32 mouse cellular contexts compared by ENCODE assay signal in genomic region chr10:118399917-118400316, GRCm38 (mm10). TPM values are rescaled to one million over a fixed set of nuclear protein-coding genes. Genes with fewer than 3 reads are reported as not detected.
DNase-seq lines count a peak whose midpoint lies in the region; ATAC-seq and TF ChIP-seq lines count a peak whose summit lies in the region.
"Had no signal": no experiment of that assay in that cellular context is flagged by ENCODE, and none has a peak within 500 bp of the region (broad histone marks: within the 10 kb centered on the region; RNA-seq: fewer than 3 reads in every experiment).

No protein-coding gene starts in this region.

- H3K27ac ChIP-seq in hindbrain, postnatal 0 days, result no peak overlapping the region
- no peak overlapping the region for H3K27ac ChIP-seq in hindbrain, embryonic 11.5 days (ENCODE audit: low read depth, low read length)
- no peak overlapping the region for H3K27ac ChIP-seq in lung, embryonic 14.5 days (ENCODE audit: low read depth)
- H3K27ac ChIP-seq: forebrain, embryonic 15.5 days; heart, embryonic 13.5 days; hindbrain, embryonic 15.5 days; limb, embryonic 13.5 days; liver, embryonic 15.5 days; midbrain, embryonic 12.5 days; neural tube, embryonic 12.5 days had no signal

- H3K9ac ChIP-seq in hindbrain, postnatal 0 days (replicated peaks; ENCODE audit: low read length), result no peak overlapping the region
- H3K9ac ChIP-seq in hindbrain, embryonic 11.5 days (ENCODE audit: low read depth, low read length), result no peak overlapping the region
- H3K9ac ChIP-seq in lung, embryonic 14.5 days, result no peak overlapping the region
- H3K9ac ChIP-seq: forebrain, embryonic 15.5 days; heart, embryonic 13.5 days; hindbrain, embryonic 15.5 days; limb, embryonic 13.5 days; liver, embryonic 15.5 days; midbrain, embryonic 12.5 days; neural tube, embryonic 12.5 days had no signal

- no peaks in the 10 kb centered on the region for H3K4me1 ChIP-seq in hindbrain, postnatal 0 days (ENCODE audit: insufficient read depth, low read length)
- no peaks in the 10 kb centered on the region for H3K4me1 ChIP-seq in hindbrain, embryonic 11.5 days (replicated peaks; ENCODE audit: control insufficient read depth, insufficient read depth, low read length)
- no peaks in the 10 kb centered on the region for H3K4me1 ChIP-seq in lung, embryonic 14.5 days (ENCODE audit: insufficient read depth)
- H3K4me1 ChIP-seq: forebrain, embryonic 15.5 days; heart, embryonic 13.5 days; hindbrain, embryonic 15.5 days; limb, embryonic 13.5 days; liver, embryonic 15.5 days; midbrain, embryonic 12.5 days; neural tube, embryonic 12.5 days had no signal

- no peak for TF ChIP-seq CTCF in hindbrain, postnatal 0 days (IDR thresholded peaks at IDR 0.05; ENCODE audit: low read depth)
- TF ChIP-seq CTCF in lung, embryonic 14.5 days (IDR thresholded peaks at IDR 0.05; ENCODE audit: low read depth), result no peak
- TF ChIP-seq CTCF in brain, embryonic 14.5 days (IDR thresholded peaks at IDR 0.05; ENCODE audit: borderline replicate concordance, extremely low read depth, insufficient read depth, insufficient read length), result no peak

- 0 out of 2 replicates have a peak overlapping the region, but pooled peaks have one; percentile 17 for H3K4me2 ChIP-seq in hindbrain, postnatal 0 days (ENCODE audit: low read depth, low read length)
- H3K4me2 ChIP-seq in hindbrain, embryonic 11.5 days (replicated peaks; ENCODE audit: low read depth, low read length), result no peak overlapping the region
- no peak overlapping the region for H3K4me2 ChIP-seq in lung, embryonic 14.5 days
- H3K4me2 ChIP-seq: forebrain, embryonic 15.5 days; heart, embryonic 13.5 days; hindbrain, embryonic 15.5 days; limb, embryonic 13.5 days; liver, embryonic 15.5 days; midbrain, embryonic 12.5 days; neural tube, embryonic 12.5 days had no signal

- H3K4me3 ChIP-seq in hindbrain, postnatal 0 days (ENCODE audit: low read length), result no peak overlapping the region
- H3K4me3 ChIP-seq in hindbrain, embryonic 11.5 days (ENCODE audit: low read depth, low read length), result no peak overlapping the region
- no peak overlapping the region for H3K4me3 ChIP-seq in lung, embryonic 14.5 days (ENCODE audit: low read depth, low read length)
- H3K4me3 ChIP-seq: forebrain, embryonic 15.5 days; heart, embryonic 13.5 days; hindbrain, embryonic 15.5 days; limb, embryonic 13.5 days; liver, embryonic 15.5 days; midbrain, embryonic 12.5 days; neural tube, embryonic 12.5 days had no signal

- WGBS in hindbrain, postnatal 0 days, result 64% methylated on average over 16 of the region's 16 CpGs
- 87% methylated on average over 16 of the region's 16 CpGs for WGBS in hindbrain, embryonic 11.5 days
- WGBS in lung, embryonic 14.5 days, result 80% methylated on average over 16 of the region's 16 CpGs

- H3K27me3 ChIP-seq in hindbrain, postnatal 0 days (ENCODE audit: insufficient read depth, low read length), result no peaks in the 10 kb centered on the region
- H3K27me3 ChIP-seq in hindbrain, embryonic 11.5 days (ENCODE audit: control insufficient read depth, insufficient read depth, low read length), result no peaks in the 10 kb centered on the region
- H3K27me3 ChIP-seq in lung, embryonic 14.5 days (ENCODE audit: insufficient read depth, low read length), result no peaks in the 10 kb centered on the region
- H3K27me3 ChIP-seq: forebrain, embryonic 15.5 days; heart, embryonic 13.5 days; hindbrain, embryonic 15.5 days; limb, embryonic 13.5 days; liver, embryonic 15.5 days; midbrain, embryonic 12.5 days; neural tube, embryonic 12.5 days had no signal

- DNase-seq in hindbrain, postnatal 0 days (ENCODE audit: low spot score), result no peak
- DNase-seq in hindbrain, embryonic 11.5 days (ENCODE audit: low spot score), result no peak
- peak; percentile 7 for DNase-seq in lung, embryonic 14.5 days
- DNase-seq in lung, postnatal 4 days, result no peak
- peak; percentile 13 for DNase-seq in brain, embryonic 14.5 days (ENCODE audit: low read depth)
- DNase-seq in right cerebral cortex, adult 2 months (ENCODE audit: low spot score in 2 of 2), result peak; percentile 5 to 22
- no peak for DNase-seq in cerebellum, adult 9-10 months
- DNase-seq in ovary, adult 18-20 months (ENCODE audit: low spot score), result no peak
- DNase-seq: adrenal gland, adult 2 months; cerebellum, postnatal 36 days; heart, postnatal 36 days; kidney, postnatal 36 days; spleen, adult 18-20 months; thymus, adult 18-20 months; thymus, postnatal 4 days had no signal

- no peaks in the 10 kb centered on the region for H3K9me3 ChIP-seq in hindbrain, postnatal 0 days (ENCODE audit: low read length)
- no peaks in the 10 kb centered on the region for H3K9me3 ChIP-seq in hindbrain, embryonic 11.5 days (ENCODE audit: control insufficient read depth, low read length)
- no peaks in the 10 kb centered on the region for H3K9me3 ChIP-seq in lung, embryonic 14.5 days (ENCODE audit: low read depth, low read length)
- H3K9me3 ChIP-seq: forebrain, embryonic 15.5 days; heart, embryonic 13.5 days; hindbrain, embryonic 15.5 days; limb, embryonic 13.5 days; liver, embryonic 15.5 days; midbrain, embryonic 12.5 days; neural tube, embryonic 12.5 days had no signal

- no peak for TF ChIP-seq POLR2A in brain, embryonic 14.5 days (IDR thresholded peaks at IDR 0.05; ENCODE audit: borderline replicate concordance, extremely low read depth, insufficient read depth, insufficient read length, poor library complexity, severe bottlenecking)

- no peak for ATAC-seq in hindbrain, postnatal 0 days
- no peak for ATAC-seq in hindbrain, embryonic 11.5 days (ENCODE audit: low FRiP score)
- no peak for ATAC-seq in lung, embryonic 14.5 days (ENCODE audit: insufficient read depth)
- ATAC-seq: forebrain, embryonic 15.5 days; intestine, embryonic 16.5 days had no signal

- H3K36me3 ChIP-seq in hindbrain, postnatal 0 days (ENCODE audit: insufficient read depth, low read length), result no peaks in the 10 kb centered on the region
- no peaks in the 10 kb centered on the region for H3K36me3 ChIP-seq in hindbrain, embryonic 11.5 days (ENCODE audit: control insufficient read depth, insufficient read depth, low read length)
- H3K36me3 ChIP-seq in lung, embryonic 14.5 days (ENCODE audit: insufficient read depth), result no peaks in the 10 kb centered on the region
- H3K36me3 ChIP-seq: forebrain, embryonic 15.5 days; heart, embryonic 13.5 days; hindbrain, embryonic 15.5 days; limb, embryonic 13.5 days; liver, embryonic 15.5 days; midbrain, embryonic 12.5 days; neural tube, embryonic 12.5 days had no signal

RNA-seq across cellular contexts. Expression of gene Ifng, which starts 40.9 kb away (rescaled TPM):
- 0.68 TPM in 1 of 2 replicates, not detected in the other for total RNA-seq in hindbrain, postnatal 0 days (2014; rRNA removed)
- polyA plus RNA-seq in hindbrain, postnatal 0 days (2015; fragmentation: Nextera tagmentation; extraction: Ambion mirVana), result not detected in 2 replicates
- not detected in 2 replicates for polyA plus RNA-seq in hindbrain, embryonic 11.5 days (2014; fragmentation: Nextera tagmentation; extraction: Ambion mirVana)
- polyA plus RNA-seq in lung, embryonic 14.5 days (2014; fragmentation: Nextera tagmentation; extraction: Ambion mirVana), result not detected in 2 replicates
- polyA plus RNA-seq in brain, embryonic 14.5 days (2012; rRNA removed), result not detected in 2 replicates
- total RNA-seq: adrenal gland, adult 2 months; gastrocnemius, adult 18-20 months; granulocyte monocyte progenitor cell, adult 5-6 weeks; heart, postnatal 36 days; layer of hippocampus, postnatal 10 days; megakaryocyte progenitor cell, adult 5-6 weeks had no signal
- polyA plus RNA-seq: adrenal gland, adult 2 months; C2C12; embryonic facial prominence, embryonic 11.5 days; forebrain, embryonic 15.5 days; heart, embryonic 13.5 days; hindbrain, embryonic 15.5 days; intestine, embryonic 16.5 days; kidney, embryonic 14.5 days; limb, embryonic 13.5 days; liver, embryonic 15.5 days; midbrain, embryonic 12.5 days; neural tube, embryonic 12.5 days had no signal

RNA-seq across cellular contexts. Expression of gene Gm9049, which starts 46.0 kb away (rescaled TPM):
- total RNA-seq in hindbrain, postnatal 0 days (2014; rRNA removed), result not detected in 2 replicates
- polyA plus RNA-seq in hindbrain, postnatal 0 days (2015; fragmentation: Nextera tagmentation; extraction: Ambion mirVana), result not detected in 2 replicates
- polyA plus RNA-seq in hindbrain, embryonic 11.5 days (2014; fragmentation: Nextera tagmentation; extraction: Ambion mirVana), result 0.07 TPM in 1 of 2 replicates, not detected in the other
- polyA plus RNA-seq in lung, embryonic 14.5 days (2014; fragmentation: Nextera tagmentation; extraction: Ambion mirVana), result not detected in 2 replicates
- polyA plus RNA-seq in brain, embryonic 14.5 days (2012; rRNA removed), result not detected in 2 replicates
- total RNA-seq: adrenal gland, adult 2 months; gastrocnemius, adult 18-20 months; granulocyte monocyte progenitor cell, adult 5-6 weeks; heart, postnatal 36 days; layer of hippocampus, postnatal 10 days; monocyte, adult 5-6 weeks had no signal
- polyA plus RNA-seq: adrenal gland, adult 2 months; embryonic facial prominence, embryonic 11.5 days; forebrain, embryonic 15.5 days; hindbrain, embryonic 15.5 days; kidney, embryonic 14.5 days; liver, embryonic 15.5 days; lung, postnatal 0 days; midbrain, embryonic 12.5 days; neural tube, embryonic 12.5 days had no signal

RNA-seq across cellular contexts. Expression of gene Gm9048, which starts 51.4 kb away (rescaled TPM):
- total RNA-seq in hindbrain, postnatal 0 days (2014; rRNA removed), result 0.14 TPM in 1 of 2 replicates, not detected in the other
- polyA plus RNA-seq in hindbrain, postnatal 0 days (2015; fragmentation: Nextera tagmentation; extraction: Ambion mirVana), result not detected in 2 replicates
- polyA plus RNA-seq in hindbrain, embryonic 11.5 days (2014; fragmentation: Nextera tagmentation; extraction: Ambion mirVana), result not detected in 2 replicates
- not detected in 2 replicates for polyA plus RNA-seq in lung, embryonic 14.5 days (2014; fragmentation: Nextera tagmentation; extraction: Ambion mirVana)
- polyA plus RNA-seq in brain, embryonic 14.5 days (2012; rRNA removed), result not detected in 2 replicates
- total RNA-seq: adrenal gland, adult 2 months; gastrocnemius, adult 18-20 months; granulocyte monocyte progenitor cell, adult 5-6 weeks; heart, postnatal 36 days; layer of hippocampus, postnatal 10 days; megakaryocyte progenitor cell, adult 5-6 weeks; monocyte, adult 5-6 weeks had no signal
- polyA plus RNA-seq: adrenal gland, adult 2 months; C2C12; embryonic facial prominence, embryonic 11.5 days; heart, embryonic 13.5 days; hindbrain, embryonic 15.5 days; intestine, embryonic 16.5 days; kidney, embryonic 14.5 days; limb, embryonic 13.5 days; liver, embryonic 15.5 days; lung, postnatal 0 days; midbrain, embryonic 12.5 days; neural tube, embryonic 12.5 days had no signal

RNA-seq across cellular contexts. Expression of gene Gm9046, which starts 56.9 kb away (rescaled TPM):
- total RNA-seq in hindbrain, postnatal 0 days (2014; rRNA removed), result not detected in 2 replicates
- not detected in 2 replicates for polyA plus RNA-seq in hindbrain, postnatal 0 days (2015; fragmentation: Nextera tagmentation; extraction: Ambion mirVana)
- polyA plus RNA-seq in hindbrain, embryonic 11.5 days (2014; fragmentation: Nextera tagmentation; extraction: Ambion mirVana), result not detected in 2 replicates
- polyA plus RNA-seq in lung, embryonic 14.5 days (2014; fragmentation: Nextera tagmentation; extraction: Ambion mirVana), result not detected in 2 replicates
- polyA plus RNA-seq in brain, embryonic 14.5 days (2012; rRNA removed), result not detected in 2 replicates
- total RNA-seq: adrenal gland, adult 2 months; gastrocnemius, adult 18-20 months; granulocyte monocyte progenitor cell, adult 5-6 weeks; heart, postnatal 36 days; layer of hippocampus, postnatal 10 days; megakaryocyte progenitor cell, adult 5-6 weeks; monocyte, adult 5-6 weeks had no signal
- polyA plus RNA-seq: adrenal gland, adult 2 months; C2C12; embryonic facial prominence, embryonic 11.5 days; forebrain, embryonic 15.5 days; heart, embryonic 13.5 days; hindbrain, embryonic 15.5 days; intestine, embryonic 16.5 days; kidney, embryonic 14.5 days; limb, embryonic 13.5 days; liver, embryonic 15.5 days; lung, postnatal 0 days; midbrain, embryonic 12.5 days; neural tube, embryonic 12.5 days had no signal

Comparison
In these comparisons a context has a peak if more than half of its experiments do, and no peak if none do; other contexts are left out.
1. DNase-seq: peak in lung, embryonic 14.5 days (single experiment), brain, embryonic 14.5 days (single experiment) and right cerebral cortex, adult 2 months (2 of 2); none in hindbrain, postnatal 0 days (single experiment), hindbrain, embryonic 11.5 days (single experiment), lung, postnatal 4 days (0 of 2), cerebellum, adult 9-10 months (single experiment) and ovary, adult 18-20 months (single experiment).